Mouse (Mus musculus): ENCODE measurements at regions not wholly inside any gene's neighbourhood (a gene's known extent, or its start where the extent isn't known, plus 50 kb on each side); places are given as distances from the start of the nearest gene placed in this dataset.

GRCm38 (mm10) chr1:142000335-142000734 is 1640.1 kb upstream of the B3galt2 start:
- TF ChIP-seq POLR2A (IDR thresholded peaks at IDR 0.05; ENCODE audit: extremely low read depth, insufficient read depth, low read length) = no peak
- TF ChIP-seq CTCF (IDR thresholded peaks at IDR 0.05; ENCODE audit: low read depth, low read length) = no peak
